Mouse (Mus musculus): ENCODE measurements around the gene Ankrd66. TPM values are rescaled to one million over a fixed set of nuclear protein-coding genes. Genes with fewer than 3 reads are reported as not detected.
"Not testable (repeated sequence)": the region's sequence is repeated elsewhere in the genome, so short reads cannot be mapped to it uniquely, and the experiment has no call there.

Gene Ankrd66
- polyA plus RNA-seq, 1 experiment from 2014 or later = not detected

- TF ChIP-seq CTCF (IDR thresholded peaks at IDR 0.05) = no peak
- ATAC-seq = no peak
- no peak for DNase-seq (ENCODE audit: low read depth, low spot score)
- in situ Hi-C loops (cut with MboI; ENCODE audit: low pct_unique_long_range_greater_than_20kb) = loop anchor here (10.0 kb wide), 1 partner anchor 56 kb away; no protein-coding TSS in a partner anchor
- CTCF ChIA-PET = interaction anchor here (0.8 to 1.3 kb wide), 3 partner anchors 15 to 19 kb away, joined by 3 to 4 read pairs (median 3); no protein-coding TSS in a partner anchor
- POLR2A ChIA-PET = no interaction called here
- H3K27me3 ChIP-seq = no peaks in the 10 kb centered on the region
Measured at GRCm38 (mm10) chr17:43538767-43539166, 4.7 kb downstream of the Ankrd66 start.

DNA sequence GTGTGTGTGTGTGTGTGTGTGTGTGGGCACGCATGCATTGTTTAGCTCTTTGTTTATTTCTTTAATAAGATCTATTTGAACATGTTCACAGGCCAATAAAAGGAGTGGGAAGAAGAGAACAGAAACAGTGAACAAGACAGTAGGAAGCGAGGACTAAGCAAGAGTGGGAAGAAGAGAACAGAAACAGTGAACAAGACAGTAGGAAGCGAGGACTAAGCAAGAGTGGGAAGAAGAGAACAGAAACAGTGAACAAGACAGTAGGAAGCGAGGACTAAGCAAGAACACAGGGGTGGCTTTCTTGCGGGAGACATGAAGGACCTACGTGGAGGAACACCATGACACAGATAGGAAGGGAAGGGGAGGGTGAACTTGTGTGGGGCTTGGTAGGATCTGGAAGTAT is 6.6 kb downstream of the Ankrd66 start:
- H3K27me3 ChIP-seq; ATAC-seq; CTCF ChIA-PET; POLR2A ChIA-PET; DNase-seq (ENCODE audit: low read depth, low spot score): not testable (repeated sequence)
- in situ Hi-C loops (cut with MboI; ENCODE audit: low pct_unique_long_range_greater_than_20kb) = loop anchor here (10.0 kb wide), 1 partner anchor 58 kb away; no protein-coding TSS in a partner anchor

DNA sequence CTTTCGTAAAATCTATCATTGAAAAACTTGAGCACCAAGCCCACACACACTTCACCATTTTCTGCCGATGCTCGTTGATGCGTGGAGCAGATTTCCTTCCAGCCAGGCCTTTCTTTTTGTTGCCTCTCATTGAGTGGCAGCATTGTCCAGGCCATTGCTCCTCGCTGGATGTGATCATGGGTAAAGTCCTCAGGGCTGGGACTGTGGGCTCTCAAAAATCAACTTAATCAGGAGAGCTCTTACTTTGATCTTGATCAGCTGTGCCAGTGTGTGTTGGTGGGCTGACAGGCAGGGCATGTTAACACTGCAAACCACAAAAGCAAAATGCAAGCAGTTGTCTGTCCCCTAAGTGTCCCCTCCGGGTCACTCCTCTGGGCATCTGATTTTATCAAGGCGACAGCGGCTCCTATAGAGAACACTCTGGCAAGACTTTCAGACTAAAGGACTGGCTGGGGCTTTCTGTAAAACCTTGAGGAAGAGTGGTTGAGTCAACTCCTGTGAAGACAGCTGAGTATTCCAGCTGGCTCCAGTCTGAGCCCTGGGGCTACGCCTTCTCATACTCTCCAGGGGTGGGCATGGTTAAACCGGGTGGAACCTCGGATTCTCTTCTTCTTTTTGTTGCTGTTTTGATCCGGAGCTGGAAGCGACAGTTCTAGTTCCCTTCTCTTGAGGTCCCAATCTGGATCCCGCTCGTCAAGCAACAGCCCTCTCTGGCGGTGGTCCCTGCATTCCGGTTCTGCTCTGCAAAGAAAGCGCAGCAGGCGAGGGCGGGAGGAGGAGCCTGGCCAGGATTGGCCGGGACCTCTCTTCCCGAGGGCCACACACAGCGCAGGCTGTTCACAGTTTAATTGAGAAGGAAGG is 8.8 kb downstream of the Ankrd66 start:
- ATAC-seq (no peak), DNase-seq (ENCODE audit: low read depth, low spot score) (no peak)
- H3K27me3 ChIP-seq = no peaks in the 10 kb centered on the region
- no peak for TF ChIP-seq CTCF (IDR thresholded peaks at IDR 0.05)
- ChIA-PET POLR2A (no interaction called here), CTCF (interaction anchor here (0.8 kb wide), 1 partner anchor 72 kb away, joined by 3 read pairs; no protein-coding TSS in a partner anchor)
- in situ Hi-C loops (cut with MboI; ENCODE audit: low pct_unique_long_range_greater_than_20kb) = loop anchor here (10.0 kb wide), 1 partner anchor 60 kb away; no protein-coding TSS in a partner anchor

DNA sequence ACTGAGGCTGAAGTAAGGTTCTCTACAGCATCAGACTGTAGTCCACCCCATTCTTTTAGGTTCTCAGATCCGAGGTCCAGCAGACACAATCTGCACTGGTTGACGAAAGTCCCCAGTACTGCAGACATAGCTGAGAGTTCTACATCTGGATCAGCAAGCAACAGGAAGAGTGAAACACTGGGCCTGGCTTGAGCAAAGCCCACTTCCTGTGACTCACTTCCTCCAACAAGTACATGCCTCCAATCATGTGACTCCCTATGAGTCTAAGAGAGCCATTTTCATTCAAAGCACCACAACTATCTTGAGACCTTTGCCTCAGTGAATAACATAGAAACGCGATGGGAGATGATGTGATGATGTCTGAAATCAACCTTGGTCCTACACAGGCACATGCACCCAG is 12.2 kb downstream of the Ankrd66 start:
- no peak for TF ChIP-seq CTCF (IDR thresholded peaks at IDR 0.05)
- CTCF ChIA-PET = no interaction called here
- POLR2A ChIA-PET = interaction anchor here (0.6 kb wide), 1 partner anchor 457 kb away, joined by 3 read pairs; no protein-coding TSS in a partner anchor
- DNase-seq (ENCODE audit: low read depth, low spot score) (no peak), ATAC-seq (no peak)
- no peaks in the 10 kb centered on the region for H3K27me3 ChIP-seq
- in situ Hi-C loops (cut with MboI; ENCODE audit: low pct_unique_long_range_greater_than_20kb) = loop anchor here (10.0 kb wide), 1 partner anchor 64 kb away; no protein-coding TSS in a partner anchor

DNA sequence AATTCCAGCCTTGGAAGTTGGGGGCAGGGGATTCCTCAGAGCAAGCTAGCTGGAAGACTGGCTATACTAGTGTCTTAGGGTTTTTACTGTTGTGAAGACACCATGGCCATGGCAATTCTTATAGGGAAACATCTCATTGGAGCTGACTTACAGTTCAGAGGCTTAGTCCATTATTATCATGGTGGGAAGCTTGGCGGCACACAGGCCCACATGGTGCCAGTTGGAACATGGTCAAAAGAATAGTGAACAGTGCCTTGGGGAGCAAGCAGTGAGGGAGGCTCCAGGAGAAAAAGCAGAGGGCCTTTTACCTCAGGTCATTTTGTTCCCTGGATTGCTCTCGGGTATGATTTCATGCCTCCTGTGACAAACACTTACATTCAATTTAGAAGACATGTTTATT is 12.9 kb downstream of the Ankrd66 start:
- ATAC-seq = no peak
- CTCF ChIA-PET = no interaction called here
- DNase-seq (ENCODE audit: low read depth, low spot score) = no peak
- POLR2A ChIA-PET = interaction anchor here (0.6 kb wide), 1 partner anchor 456 kb away, joined by 3 read pairs; no protein-coding TSS in a partner anchor
- no peak for TF ChIP-seq CTCF (IDR thresholded peaks at IDR 0.05)
- in situ Hi-C loops (cut with MboI; ENCODE audit: low pct_unique_long_range_greater_than_20kb) = loop anchor here (10.0 kb wide), 1 partner anchor 64 kb away; no protein-coding TSS in a partner anchor
- H3K27me3 ChIP-seq = no peaks in the 10 kb centered on the region

- ChIA-PET CTCF (interaction anchor here (3.8 kb wide), 1 partner anchor 87 kb away, joined by 32 read pairs; no protein-coding TSS in a partner anchor), POLR2A (no interaction called here)
- DNase-seq (ENCODE audit: low read depth, low spot score) = no peak
- ATAC-seq = no peak
- in situ Hi-C loops (cut with MboI; ENCODE audit: low pct_unique_long_range_greater_than_20kb) = no loop called here
- TF ChIP-seq CTCF (IDR thresholded peaks at IDR 0.05) = no peak
- H3K27me3 ChIP-seq = no peaks in the 10 kb centered on the region
Measured at GRCm38 (mm10) chr17:43520166-43520565, 23.3 kb downstream of the Ankrd66 start.

DNA sequence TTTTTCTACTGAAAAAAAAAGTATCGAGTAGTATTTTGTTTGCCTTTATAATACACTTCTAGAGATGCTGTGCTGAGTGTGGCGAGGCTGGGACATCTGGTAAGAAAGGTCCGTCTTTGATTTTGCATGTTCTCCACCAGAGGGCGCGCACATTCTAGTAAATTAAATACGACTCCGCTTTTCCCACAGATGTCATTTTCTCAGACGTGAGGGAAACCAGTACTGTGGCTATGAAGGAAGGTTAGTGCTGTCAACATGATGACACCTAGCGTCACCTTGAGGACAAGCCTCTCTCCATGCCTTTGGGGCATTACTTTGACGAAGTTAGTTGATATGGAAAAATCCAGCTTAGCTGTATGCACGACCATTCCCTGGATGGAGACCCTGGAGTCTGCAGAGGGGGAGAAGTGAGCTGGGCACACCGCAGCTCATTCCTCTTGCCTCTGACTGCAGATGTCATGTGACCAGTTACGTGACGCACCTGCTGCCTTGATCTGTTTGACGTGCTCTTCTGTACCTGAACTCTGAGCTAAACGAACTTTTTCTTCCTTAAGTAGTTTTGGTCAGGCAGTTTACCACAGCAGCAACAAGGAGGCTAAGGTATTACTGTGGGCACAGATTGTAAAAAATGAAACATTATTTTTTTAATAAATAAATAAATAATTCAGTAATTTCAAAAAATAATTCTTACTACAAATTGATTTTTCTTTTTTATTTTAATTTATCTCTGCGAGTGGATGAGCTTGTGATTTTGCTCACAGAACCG is 24.6 kb downstream of the Ankrd66 start:
- peak; percentile 91 for TF ChIP-seq CTCF (IDR thresholded peaks at IDR 0.05)
- ChIA-PET CTCF (interaction anchor here (0.9 to 3.8 kb wide), 15 partner anchors 15 to 192 kb away, joined by 3 to 32 read pairs (median 4); partner anchors contain the start of gene Pla2g7), POLR2A (interaction anchor here (1.2 kb wide), 1 partner anchor 92 kb away, joined by 3 read pairs; no protein-coding TSS in a partner anchor)
- ATAC-seq = no peak
- in situ Hi-C loops (cut with MboI; ENCODE audit: low pct_unique_long_range_greater_than_20kb) = loop anchor here (5.0 kb wide), 1 partner anchor 88 kb away; no protein-coding TSS in a partner anchor
- H3K27me3 ChIP-seq = no peaks in the 10 kb centered on the region
- DNase-seq (ENCODE audit: low read depth, low spot score) = no peak

GRCm38 (mm10) chr17:43510782-43511181 is 32.7 kb downstream of the Ankrd66 start:
- POLR2A ChIA-PET = no interaction called here

DNA sequence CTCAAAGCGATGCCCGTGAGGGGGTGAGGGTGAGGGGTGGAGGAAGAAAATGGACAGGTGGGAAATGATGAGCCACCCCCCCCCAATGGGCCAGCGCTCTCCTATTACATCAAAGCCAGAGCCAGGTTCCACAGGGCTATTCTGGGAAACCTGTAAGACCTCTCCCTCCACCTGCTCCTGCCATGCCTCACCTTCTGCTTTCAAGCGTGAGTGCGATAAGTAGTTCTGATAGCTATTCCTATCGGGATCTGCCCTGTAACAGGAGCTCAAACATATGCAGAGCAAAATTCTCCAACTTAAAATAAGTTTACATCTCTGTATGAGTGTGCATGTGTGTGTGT is 38.9 kb downstream of the Ankrd66 start:
- DNase-seq (ENCODE audit: low read depth, low spot score) (no peak), ATAC-seq (no peak)
- in situ Hi-C loops (cut with MboI; ENCODE audit: low pct_unique_long_range_greater_than_20kb) = no loop called here
- POLR2A ChIA-PET = no interaction called here
- no peak for TF ChIP-seq CTCF (IDR thresholded peaks at IDR 0.05)
- CTCF ChIA-PET = no interaction called here
- H3K27me3 ChIP-seq = no peaks in the 10 kb centered on the region

More at GRCm38 (mm10) chr17:43510782-43511181, 32.7 kb downstream of the Ankrd66 start:
- TF ChIP-seq CTCF (IDR thresholded peaks at IDR 0.05) = no peak
- ATAC-seq = peak; percentile 85
- DNase-seq (ENCODE audit: low read depth, low spot score) = peak; percentile 47
- CTCF ChIA-PET = interaction anchor here (1.4 to 2.0 kb wide), 2 partner anchors 10 to 107 kb away, joined by 3 to 8 read pairs; no protein-coding TSS in a partner anchor
- H3K27me3 ChIP-seq = no peaks in the 10 kb centered on the region
- in situ Hi-C loops (cut with MboI; ENCODE audit: low pct_unique_long_range_greater_than_20kb) = no loop called here

DNA sequence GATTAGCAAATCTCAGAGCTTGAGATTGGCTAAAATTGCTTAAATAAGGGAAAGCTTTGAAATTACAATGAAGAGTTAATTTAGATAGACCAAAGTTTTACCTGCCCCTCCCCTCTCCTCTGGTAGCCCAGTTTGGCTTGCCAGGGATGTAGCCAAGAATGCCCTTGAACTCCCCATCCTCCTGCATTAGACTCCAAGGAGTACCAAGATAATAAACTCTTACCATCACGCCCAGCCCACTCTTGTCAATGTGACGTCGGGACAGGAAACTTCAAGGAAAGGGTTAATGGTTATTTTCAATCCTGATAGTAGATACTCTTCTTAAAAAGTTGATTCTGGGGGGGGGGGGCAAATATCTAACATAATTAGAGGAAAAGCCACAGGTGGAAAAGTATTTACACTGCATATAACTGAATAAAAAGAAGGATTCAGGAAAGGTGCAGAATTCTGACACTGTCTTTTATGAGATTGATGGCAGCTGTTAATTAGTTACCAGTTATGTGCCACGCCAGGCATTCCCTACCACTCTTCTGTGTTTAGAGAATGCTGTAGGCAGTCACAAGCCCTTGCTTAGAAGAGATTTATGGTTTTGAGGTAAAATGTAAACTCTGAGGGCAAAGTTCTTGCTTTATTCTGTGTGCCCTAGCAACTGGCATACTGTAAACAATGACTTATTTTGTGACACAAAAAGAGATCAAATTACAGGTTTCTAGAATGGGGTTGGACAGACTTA is 39.4 kb downstream of the Ankrd66 start:
- ChIA-PET CTCF (no interaction called here), POLR2A (no interaction called here)
- no peak for TF ChIP-seq CTCF (IDR thresholded peaks at IDR 0.05)
- in situ Hi-C loops (cut with MboI; ENCODE audit: low pct_unique_long_range_greater_than_20kb) = no loop called here
- peak; percentile 73 for ATAC-seq
- DNase-seq (ENCODE audit: low read depth, low spot score) = peak; percentile 67
- no peaks in the 10 kb centered on the region for H3K27me3 ChIP-seq
